Mouse (Mus musculus) layer of hippocampus, adult 8-10 months (tissue): ENCODE results near the gene Mrs2. TPM values are rescaled to one million over a fixed set of nuclear protein-coding genes. Genes with fewer than 3 reads are reported as not detected.

Experiments used
- total RNA-seq, 4 experiments: library from RNA; stranded (reverse); gene quantifications; 2 replicates each; pipeline ENCODE4 v1.2.4; 2022

Gene Mrs2
- total RNA-seq, 4 experiments from 2014 or later = 47.9 to 75.3 (median 57.4) TPM

Other genes starting within 250 kb of the Mrs2 start
- gene BC005537, start 218.7 kb downstream of the Mrs2 start, total RNA-seq = 100 to 1,000 TPM; 137 to 156 (median 148) TPM
- 100 to 1,000 TPM in 2 of 4 experiments, 10 to 100 TPM in 2; 95.6 to 108 (median 98.4) TPM for gene Acot13, start 188.8 kb downstream of the Mrs2 start, total RNA-seq
- gene Tdp2, start 188.7 kb downstream of the Mrs2 start, total RNA-seq = 10 to 100 TPM; 24.3 to 29.5 (median 25.4) TPM
- 10 to 100 TPM; 21.6 to 29.6 (median 26.5) TPM for gene D130043K22Rik, start 175.2 kb downstream of the Mrs2 start, total RNA-seq
- gene Aldh5a1, start 82.7 kb downstream of the Mrs2 start, total RNA-seq = 10 to 100 TPM; 59.8 to 71.7 (median 64.2) TPM
- gene Gpld1, start 77.2 kb downstream of the Mrs2 start, total RNA-seq = 10 to 100 TPM; 24.3 to 30.1 (median 27.6) TPM
- 10 to 100 TPM; 10.3 to 16.6 (median 14.1) TPM for gene Dcdc2a, start 35.6 kb upstream of the Mrs2 start, total RNA-seq